Mouse (Mus musculus) adrenal gland, adult 18-20 months (tissue): ENCODE data around the gene Dock6. TPM values are rescaled to one million over a fixed set of nuclear protein-coding genes. Genes with fewer than 3 reads are reported as not detected.
"Not testable (repeated sequence)": the region's sequence is repeated elsewhere in the genome, so short reads cannot be mapped to it uniquely, and the experiment has no call there.

Experiments
- DNase-seq, 2 experiments: peaks; one replicate each; pipeline ENCODE4 v3.0.0; 2021 to 2022; ENCODE audit warnings: low spot score in 2 of 2
- total RNA-seq, 2 experiments: library from RNA; stranded (reverse); gene quantifications; 1 replicate in 1 of 2; 2 replicates in 1 of 2; pipeline ENCODE4 v1.2.3; 2021

The Dock6 gene
- total RNA-seq, 2 experiments from 2014 or later = 29.7 to 36.1 TPM

GRCm38 (mm10) chr9:21786309-21786708, 66.1 kb downstream of the Dock6 start:
- not testable (repeated sequence) for DNase-seq

- no peak for DNase-seq
These were observed 67.7 kb downstream of the Dock6 start for GRCm38 (mm10) chr9:21784517-21785307.

GRCm38 (mm10) chr9:21781657-21782468, 70.6 kb downstream of the Dock6 start:
- DNase-seq = peak in 1 of 2 experiments; percentile 20

GRCm38 (mm10) chr9:21777726-21778125, 74.7 kb downstream of the Dock6 start:
- DNase-seq = no peak

- DNase-seq = no peak
These were observed 78.1 kb downstream of the Dock6 start for GRCm38 (mm10) chr9:21774353-21774752.

- not testable (repeated sequence) for DNase-seq
These were observed 79.0 kb downstream of the Dock6 start for GRCm38 (mm10) chr9:21773396-21773795.

GRCm38 (mm10) chr9:21769558-21770183, 82.8 kb downstream of the Dock6 start:
- DNase-seq = no peak

- no peak for DNase-seq
These were observed 83.7 kb downstream of the Dock6 start for GRCm38 (mm10) chr9:21768511-21769411.

- no peak for DNase-seq
These were observed 84.5 kb downstream of the Dock6 start for GRCm38 (mm10) chr9:21767896-21768295.

GRCm38 (mm10) chr9:21764084-21764999, 88.1 kb downstream of the Dock6 start:
- DNase-seq = no peak

GRCm38 (mm10) chr9:21762135-21762534, 90.3 kb downstream of the Dock6 start:
- DNase-seq = peak in 1 of 2 experiments; percentile 20

- peak; percentile 90 to 91 for DNase-seq
These were observed 92.0 kb downstream of the Dock6 start, which contains the start of gene Spc24 for GRCm38 (mm10) chr9:21760155-21761088. Spc24 (minus strand) TSS chr9:21760303.

- DNase-seq = peak in 1 of 2 experiments; percentile 35
These were observed 92.7 kb downstream of the Dock6 start for GRCm38 (mm10) chr9:21759718-21760117.

GRCm38 (mm10) chr9:21758576-21759529, 93.6 kb downstream of the Dock6 start:
- DNase-seq = peak in 1 of 2 experiments; percentile 18

- no peak for DNase-seq
These were observed 97.7 kb downstream of the Dock6 start for GRCm38 (mm10) chr9:21754516-21755321.

GRCm38 (mm10) chr9:21754003-21754402, 98.4 kb downstream of the Dock6 start:
- DNase-seq = peak; percentile 77
